Mouse (Mus musculus): ENCODE results near the gene Txndc12.

DNA sequence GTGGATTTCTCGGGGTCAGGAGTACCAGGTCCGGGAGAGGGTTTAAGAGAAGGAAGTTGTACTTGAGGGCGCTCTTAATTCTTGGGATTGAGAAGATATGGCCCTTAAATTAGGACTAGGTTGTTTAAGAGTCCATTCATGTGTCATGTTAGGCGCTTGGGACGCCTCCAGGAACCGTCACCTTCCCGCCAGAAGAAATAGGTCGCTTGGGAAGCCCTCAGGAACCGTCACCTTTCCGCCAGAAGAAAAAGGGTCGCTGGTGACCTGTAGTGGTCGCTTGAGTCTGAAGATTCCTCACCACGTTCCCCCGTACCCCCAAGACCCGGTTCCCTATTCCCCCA, 540 bp downstream of the Txndc12 start:
- no peak for TF ChIP-seq CTCF (IDR thresholded peaks at IDR 0.05; ENCODE audit: borderline replicate concordance, insufficient read depth, low read length)
- no peak for TF ChIP-seq POLR2A (IDR thresholded peaks at IDR 0.05; ENCODE audit: low read depth, low read length)
